Mouse (Mus musculus) brain, adult 2 months (tissue): ENCODE measurements around the gene Gpc6.

ENCODE experiments used
- DNase-seq: peaks from one replicate; pipeline ENCODE4 v3.0.0; 2011; ENCODE audit warnings: low read depth, low spot score

The Gpc6 gene

DNA sequence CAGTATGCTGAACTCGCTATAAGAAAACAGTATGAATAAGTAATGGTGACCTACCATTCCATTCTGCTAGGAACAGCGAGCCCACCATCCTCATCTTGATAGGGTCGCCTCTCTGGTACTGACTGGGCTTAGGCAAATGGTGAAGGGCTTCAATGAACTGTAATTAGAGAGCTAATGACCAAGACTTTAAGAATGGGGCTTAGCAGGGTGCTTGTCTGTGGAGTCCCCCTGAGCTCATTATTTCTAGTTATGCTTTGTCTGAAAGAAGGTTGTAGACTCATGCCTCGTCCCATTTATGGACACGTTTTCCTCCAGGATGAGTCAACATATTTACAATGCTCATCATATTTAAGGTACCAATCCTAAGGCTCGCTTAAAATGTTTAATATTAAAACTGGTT lies 313.1 kb downstream of the Gpc6 start:
- no peak for DNase-seq

DNA sequence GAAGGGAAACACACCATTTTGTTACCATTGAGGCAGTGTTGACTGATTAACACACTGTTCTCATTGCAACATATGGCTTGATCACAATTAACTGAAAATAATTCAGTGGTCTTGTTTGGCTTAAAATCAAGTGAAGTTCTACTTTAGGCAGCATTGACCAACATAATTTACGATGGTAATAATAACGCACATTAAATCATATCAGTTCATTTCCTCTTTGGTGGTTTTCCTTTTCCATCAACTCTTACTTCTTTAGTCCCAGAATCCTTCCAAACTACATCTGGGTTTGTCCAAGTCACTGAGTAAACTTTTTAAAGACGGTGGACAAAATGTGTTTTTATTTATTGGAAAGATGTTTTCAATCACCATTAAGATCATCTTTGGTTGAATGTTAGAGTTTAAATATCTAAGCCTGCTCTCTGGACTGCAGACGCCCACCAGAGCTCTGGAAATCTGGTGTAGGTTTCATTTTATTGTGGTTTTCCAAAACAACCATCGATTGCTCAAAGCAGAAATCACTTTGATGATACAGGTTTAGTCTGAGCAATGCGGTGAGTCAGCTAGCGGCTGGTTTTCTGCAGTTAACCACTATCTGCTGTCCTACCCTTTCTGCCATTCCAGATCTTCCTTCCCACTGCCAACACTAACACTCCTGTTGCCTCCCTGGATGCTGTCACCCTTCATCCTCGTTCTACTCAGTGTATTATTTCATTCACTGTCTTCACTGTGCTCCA lies 314.7 kb downstream of the Gpc6 start:
- DNase-seq: no peak

DNA sequence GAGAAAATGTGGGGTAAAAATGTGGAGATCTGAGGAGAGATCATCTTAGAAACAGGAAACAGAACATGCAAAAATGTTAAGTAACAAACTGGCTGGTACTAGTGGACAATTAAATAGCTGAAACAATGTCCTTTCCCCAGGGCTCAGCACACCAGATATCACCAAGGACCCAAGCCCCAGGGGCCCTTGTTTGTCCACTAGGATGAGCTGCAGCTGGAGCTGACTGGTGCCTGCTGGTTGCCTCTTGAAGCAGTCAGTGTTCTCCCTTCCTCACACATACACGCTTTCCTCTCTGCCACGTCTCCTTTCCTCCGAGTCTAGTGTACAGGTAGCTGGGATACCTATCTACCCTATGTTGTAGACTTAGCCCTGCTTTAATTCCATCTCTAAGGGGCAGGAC lies 320.5 kb downstream of the Gpc6 start:
- no peak for DNase-seq

DNA sequence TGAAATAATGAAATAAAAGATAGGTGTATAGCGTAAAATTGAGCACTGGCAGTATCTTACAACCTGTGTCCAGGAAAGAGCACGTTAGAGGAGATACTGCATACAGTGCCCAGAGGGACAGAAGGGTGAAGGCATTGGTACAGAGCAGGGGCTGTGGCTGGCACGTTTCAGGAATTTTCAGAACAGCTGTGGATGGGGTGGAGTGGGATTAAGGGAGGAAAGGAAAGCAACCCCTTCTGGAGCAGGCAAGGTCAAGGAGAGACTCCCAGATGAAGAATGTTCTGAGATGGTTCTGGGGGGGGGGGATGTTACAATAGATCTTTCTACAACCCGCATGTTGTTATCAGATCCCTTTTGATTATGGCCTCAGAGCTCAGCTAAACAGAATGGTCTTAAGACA lies 331.1 kb downstream of the Gpc6 start:
- no peak for DNase-seq

DNA sequence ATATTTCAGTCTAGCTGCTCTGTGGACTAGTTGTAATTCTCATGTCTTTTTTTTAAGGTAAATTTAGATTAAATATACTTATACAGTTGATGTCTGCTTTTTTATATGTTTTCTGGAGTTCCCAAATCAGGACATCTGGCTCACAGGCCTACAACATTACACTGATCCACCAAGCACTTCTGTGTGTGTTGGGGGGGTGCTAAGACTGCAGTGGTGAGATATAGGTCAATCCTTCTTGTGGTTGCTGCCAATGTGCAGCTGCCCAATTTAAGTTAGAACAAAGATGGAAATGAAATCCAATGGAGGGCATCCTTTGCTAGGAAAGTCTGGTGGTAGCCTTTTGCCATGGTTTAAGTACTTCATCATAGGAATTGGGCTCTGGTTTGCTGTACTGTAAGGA lies 340.5 kb downstream of the Gpc6 start:
- DNase-seq: peak; percentile 41

DNA sequence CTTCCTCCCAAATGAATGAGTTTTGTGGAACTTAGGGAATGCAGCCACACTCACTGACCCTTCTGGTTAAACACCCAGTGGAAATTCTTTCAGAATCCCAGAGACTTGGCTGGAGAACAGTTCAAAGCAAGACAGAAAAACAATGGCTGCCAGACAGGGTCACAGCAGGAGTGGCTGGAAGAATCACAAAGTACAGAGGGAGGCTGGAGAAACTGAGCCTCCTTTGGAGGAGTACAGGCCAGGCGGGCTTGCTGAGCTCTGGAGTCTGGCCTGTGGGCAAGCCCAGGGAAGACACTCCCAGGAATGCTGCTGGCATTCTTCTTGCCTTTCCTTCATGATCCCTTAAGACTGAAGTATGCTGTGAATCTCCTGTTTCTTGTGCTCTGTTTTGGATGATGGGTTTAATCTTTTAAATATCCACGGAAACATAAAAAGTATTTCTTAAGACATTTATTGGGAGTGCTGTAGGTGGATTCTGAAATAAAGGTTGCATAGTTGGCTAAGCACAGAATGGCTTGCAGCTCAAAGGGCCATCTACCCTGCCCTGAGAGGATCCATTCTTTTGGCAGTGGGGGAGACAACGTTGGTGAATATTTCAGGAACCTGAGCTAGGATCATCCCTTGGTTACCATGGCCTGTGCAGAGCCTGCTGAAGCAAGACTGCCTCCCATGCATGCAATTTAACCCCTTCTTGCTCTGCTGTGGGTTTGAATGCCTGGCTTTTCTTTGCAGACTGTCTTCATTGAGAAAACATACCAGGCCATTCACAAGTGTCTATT lies 342.9 kb downstream of the Gpc6 start:
- peak; percentile 18 for DNase-seq

DNA sequence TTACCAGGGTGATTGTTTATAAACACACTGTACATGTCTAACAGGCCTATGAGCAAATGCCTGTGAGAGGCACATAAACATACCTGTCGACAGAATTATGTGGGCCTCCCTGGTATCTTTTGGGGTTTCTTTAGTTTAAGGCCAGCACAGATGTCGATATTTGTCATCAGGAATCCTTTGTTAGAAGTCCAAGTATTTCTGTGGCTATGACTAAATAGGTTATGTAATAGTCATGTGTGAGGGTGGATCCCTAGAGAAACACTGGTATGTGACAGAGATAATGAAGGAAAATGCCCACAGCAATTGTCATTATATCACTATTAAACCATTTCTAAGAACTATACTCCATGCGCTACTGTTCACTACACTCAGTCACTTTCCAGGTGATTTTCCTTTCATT lies 358.5 kb downstream of the Gpc6 start:
- no peak for DNase-seq

DNA sequence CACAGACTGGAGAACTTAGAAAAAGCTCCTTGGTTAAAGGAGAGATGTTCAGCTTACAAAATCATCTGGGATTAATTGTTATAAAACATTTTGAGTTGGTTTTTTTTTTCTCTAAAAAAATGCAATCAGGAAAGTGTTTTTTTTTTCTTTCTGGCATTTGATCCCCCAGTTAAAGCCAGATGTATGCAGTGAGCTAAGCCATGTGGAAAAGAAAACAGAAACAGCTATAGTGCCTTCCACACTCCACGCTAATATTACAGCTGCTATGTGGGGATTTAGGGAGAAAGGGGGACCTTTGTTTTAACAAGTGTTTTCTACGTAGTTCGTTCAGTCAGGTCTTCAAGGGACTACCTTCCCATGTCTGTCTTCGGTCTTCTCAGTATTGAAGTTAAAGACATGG lies 368.6 kb downstream of the Gpc6 start:
- DNase-seq: no peak

DNA sequence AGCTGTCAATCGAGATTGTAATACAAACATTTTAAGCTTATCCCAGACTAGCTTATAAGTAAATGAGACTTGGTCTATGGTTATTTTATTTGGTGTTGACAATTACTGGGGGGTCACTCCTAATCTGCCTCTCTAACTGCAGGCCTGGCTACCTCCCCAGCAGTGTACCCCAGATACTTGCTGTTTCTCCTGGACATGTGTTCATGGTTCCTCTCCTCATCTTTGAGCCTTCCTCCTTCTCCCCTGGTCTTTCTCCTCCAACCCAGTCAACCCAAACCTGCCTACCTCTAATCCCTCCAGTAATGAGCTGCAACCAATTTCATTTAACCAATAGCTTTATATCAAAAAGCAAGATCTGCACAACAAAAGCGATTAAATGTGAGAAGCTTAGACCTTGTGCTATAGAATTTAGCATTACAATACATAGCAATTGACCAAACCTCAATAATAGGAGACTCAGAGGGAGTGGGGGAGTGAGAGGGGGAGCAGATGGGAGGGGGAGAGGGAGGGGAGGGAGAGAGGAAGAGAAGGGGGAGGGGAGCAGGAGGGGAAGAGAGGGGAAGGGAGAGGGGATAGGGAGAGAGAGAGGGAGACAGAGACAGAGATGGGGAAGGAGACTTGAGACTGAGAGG lies 371.2 kb downstream of the Gpc6 start:
- no peak for DNase-seq

DNA sequence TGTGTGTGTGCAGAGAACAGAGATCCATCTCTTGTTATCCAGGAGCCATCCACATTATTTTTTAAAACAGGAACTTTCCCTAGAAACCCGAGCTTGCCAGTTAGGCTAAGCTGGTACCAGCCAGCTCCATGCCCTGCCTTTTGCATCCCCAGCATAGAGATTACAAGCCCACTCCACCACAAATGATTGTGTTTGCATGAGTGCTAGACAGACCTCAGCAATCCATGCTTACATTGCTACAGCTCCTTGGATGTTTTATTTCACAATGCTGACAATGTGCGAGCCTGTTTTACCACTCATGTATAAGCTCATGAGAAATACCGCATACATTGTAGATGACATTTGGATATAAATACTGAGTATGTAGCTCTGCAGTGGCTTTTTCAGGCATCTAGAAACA lies 375.9 kb downstream of the Gpc6 start:
- DNase-seq: peak; percentile 9

DNA sequence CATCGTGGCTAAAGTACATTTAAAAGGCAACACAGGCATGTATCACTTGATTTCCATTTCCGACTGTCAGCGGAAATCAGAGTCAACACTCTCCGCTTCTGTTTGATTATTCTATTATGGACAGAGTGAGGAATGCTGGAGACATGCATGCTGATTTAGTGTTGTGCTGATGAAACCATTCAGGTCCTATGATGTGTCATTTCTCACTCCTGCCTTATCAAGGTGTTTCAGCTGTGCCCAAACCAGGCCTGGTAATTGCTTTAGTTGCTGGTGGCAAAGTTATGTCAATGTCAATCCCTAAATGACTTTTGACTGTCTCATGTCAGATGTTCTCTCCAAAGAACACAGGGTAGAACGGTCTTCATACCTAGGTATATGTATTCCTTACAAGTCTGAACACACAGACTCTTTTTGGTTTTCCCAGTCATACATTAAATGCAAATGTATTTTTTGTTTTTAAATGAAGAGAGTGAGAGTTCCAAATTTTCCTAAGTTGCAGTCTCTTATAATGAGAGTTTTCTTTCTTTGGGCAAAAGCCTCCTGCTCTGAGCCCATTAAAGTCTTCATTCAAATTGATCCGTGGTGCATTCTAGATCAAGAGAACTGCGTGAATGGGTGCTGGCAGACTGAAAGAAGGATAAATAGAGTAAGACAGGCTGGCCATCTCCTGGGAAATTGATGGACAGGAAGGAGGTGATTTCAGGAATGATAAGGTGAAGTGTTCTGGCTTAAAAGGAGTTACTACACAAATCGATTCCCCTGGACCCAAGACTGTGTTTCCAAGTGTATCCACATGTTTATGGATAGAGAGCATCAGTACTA lies 379.0 kb downstream of the Gpc6 start:
- no peak for DNase-seq

DNA sequence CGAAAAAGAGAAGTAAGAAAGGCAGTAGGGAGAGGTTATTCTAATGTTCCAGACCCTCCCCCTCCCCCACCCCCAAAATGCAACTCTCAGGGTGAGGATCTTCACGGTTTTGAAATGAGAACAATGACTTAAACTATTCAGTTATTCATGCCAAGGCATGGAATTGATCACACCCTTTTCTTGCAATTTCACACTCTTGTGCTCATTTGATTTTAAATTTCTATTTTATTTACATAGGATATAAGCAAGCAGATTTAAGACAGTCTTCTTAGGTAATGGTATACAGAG lies 379.6 kb downstream of the Gpc6 start:
- no peak for DNase-seq

DNA sequence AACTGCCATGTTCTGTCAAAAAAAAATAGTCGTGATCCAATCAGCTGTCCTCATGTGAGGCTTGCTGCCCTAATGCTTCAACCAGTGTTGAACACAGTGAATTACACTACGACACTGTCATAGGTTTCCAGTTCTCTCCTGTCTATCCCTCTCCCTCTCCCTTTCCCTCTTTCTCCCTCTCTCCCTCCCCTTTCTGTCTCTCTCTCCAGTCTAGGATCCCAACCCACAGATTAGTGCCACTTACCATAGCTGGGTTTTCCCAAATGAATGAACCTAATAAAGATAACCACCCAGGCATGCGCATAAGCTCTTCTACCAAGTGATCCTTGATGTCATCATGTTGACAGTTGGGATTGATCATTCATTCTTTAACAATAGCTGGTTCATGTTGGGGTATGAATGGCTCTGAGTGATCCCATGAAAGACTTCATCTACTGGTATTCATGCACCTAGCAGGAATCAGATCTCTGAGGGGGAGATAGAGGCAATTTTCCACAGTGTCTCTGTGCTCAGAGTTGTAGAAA lies 384.9 kb downstream of the Gpc6 start:
- DNase-seq: no peak

DNA sequence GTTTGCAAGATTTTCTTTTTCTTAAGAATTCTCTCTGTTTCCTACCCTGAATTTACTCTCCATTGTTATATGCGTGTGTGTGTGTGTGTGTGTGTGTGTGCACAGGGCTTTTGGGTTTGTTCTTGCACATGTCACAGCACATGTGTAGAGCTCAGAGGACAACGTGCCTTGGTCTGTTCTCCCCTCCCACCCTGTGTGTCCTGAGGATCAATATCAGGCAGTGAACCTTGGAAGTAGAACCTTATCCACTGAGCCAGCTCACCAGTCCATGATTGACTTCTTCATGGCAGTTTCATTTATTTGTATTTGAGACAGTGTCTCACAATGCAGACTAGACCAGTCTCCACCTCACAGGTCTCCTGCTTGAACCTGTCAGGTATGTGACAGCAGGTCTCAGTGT lies 399.1 kb downstream of the Gpc6 start:
- DNase-seq: no peak

DNA sequence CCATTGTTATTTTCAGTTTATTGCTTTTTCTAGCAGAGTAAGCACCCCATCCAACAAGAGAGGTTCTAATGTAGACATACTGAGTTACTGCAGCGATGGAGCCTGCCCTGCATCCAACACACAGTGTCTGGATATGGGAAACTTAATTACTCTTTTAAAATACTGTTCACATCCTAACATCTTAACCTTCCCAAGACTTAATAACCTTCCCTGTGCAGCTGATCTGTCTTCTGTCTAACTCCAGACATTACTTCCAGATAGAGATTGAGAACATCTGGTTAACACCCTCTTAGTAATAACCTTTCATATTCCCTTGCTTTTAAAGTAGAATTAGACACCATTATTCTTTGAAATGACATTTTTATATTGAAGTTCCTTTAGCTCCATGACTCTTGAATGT lies 407.1 kb downstream of the Gpc6 start:
- no peak for DNase-seq

DNA sequence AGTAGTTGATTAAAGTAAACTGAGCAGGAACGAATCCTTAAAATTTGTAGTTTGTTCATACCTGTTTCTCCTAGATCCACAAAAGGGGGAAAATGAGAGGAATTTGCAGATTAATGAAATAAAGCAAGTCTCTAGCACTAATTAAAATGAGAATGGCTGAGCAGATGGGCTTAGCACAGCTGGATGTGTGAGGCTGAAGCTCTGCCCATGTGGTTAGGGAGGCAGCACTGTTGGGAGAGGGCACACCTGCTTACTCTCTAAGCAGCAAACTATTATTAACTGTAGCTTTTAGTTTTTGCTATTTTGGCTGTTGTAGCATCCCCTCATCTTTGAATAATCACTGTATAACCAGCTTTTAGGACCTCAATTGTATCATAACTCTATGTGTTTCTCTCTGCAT lies 412.2 kb downstream of the Gpc6 start:
- DNase-seq: no peak

DNA sequence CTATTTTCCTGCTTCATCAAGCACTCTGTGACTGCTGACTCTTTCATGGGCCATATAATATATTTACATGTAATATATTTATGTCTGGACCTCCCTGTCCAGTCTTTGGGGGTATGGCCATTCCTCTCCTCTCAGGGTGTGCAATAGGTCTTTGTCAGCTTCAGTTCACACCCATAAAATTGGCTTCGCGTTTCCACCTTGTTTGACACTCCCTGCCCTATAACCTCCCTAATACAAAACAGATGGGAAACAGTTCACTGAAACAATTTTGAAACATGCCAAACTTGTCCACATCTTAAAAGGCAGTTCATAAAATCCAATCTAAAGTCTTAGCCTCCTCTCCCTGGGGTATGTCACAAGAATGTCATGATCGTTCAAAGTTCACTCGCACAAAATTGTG lies 415.4 kb downstream of the Gpc6 start:
- no peak for DNase-seq

DNA sequence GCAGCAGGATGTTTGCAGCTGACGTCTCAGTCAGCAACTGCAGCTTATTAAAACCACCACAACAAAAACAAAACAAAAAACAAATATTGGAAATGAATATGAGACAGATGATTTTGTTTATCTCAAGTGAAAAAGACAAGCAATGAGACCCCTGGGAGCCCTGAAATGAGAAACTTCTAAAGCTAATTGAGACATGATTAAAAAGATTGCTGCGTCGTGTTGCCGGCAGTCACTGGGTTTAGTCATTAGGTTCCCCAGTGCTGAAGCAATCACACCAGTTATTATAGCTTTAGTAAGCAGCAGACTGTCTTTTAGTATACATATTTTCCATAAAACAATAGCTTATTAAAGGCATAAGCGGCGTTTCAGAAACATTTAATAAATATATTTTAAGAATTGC lies 419.4 kb downstream of the Gpc6 start:
- no peak for DNase-seq

DNA sequence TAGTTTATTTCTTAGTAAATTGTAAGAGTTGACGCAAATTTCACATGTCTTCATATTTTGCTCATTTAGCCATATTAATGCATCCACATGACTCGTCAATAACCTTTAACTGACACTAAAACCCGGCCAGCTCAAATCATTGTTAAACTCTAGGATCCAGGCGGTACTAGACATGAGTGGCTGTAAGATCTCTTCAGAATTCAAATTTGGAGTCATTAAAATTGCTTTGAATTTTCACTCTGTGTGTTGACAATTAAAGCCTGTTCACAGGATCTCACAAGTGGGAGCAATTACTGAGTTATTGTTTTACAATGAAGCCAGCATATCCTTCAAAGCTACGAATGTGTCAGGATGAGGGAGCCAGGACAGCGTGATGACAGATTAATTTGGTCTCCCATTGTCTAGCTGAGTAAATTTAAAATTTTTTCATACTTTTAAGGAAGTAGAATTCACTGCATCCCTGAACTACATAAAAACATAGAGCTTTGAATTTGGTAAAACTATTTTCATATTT lies 421.3 kb downstream of the Gpc6 start:
- no peak for DNase-seq

DNA sequence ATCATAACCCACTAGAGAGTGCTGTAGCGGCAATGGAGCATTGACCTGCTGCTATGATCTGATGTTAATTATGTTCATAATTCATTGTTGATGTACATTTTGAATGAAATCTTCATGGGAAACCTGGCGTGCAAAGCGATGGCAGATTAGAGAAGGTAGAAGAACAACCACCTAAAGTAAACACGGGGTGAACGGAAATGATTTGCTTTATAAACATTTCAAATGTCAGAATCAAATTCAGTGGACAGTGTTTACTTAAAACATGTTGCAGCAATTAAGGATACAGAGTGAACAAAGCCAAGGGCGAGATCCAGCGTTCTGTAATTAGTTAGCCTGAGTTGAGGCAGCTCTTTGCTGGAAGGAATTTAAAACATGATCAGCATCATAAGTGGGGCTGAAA lies 426.2 kb downstream of the Gpc6 start:
- DNase-seq: no peak

DNA sequence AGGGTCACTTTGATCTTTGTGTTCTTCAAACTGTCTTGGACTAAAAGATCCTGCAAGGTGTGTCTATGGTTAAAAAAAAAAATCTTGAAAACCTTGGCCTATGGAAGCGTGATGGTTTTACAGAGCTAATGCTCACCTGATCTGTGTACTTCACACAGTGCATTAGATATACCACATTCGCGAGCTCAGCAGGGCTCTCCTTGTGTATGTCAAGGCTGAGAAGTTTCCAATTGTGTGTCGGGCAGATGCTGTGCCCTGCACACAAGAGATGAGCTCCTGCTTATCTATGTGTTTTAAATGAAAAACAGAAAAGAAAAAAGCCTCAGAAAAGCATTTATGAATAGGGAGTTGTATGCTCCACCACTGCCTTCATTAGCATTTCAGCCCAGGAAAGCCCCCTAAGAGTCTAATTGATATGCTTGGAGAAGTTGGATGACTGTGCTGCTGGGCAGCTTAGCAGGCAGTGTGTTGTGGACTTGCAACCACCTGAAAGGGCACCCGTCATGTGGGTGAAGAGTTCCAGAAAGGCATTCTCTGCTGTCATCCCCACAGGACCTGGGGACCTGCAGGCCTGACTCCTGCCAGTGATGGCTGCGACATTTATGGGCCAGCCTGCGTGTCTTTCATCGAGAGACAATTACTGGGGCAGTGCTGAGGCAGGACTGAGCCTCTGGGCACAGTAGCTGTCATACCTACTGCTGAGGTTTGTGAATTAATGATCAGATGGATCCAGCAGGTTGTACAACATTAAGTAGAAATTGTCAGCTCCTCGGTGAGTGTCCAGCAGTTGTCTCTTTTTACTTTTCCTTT lies 436.2 kb downstream of the Gpc6 start:
- no peak for DNase-seq
